Mouse (Mus musculus): ENCODE measurements at regions not wholly inside any gene's neighbourhood (a gene's known extent, or its start where the extent isn't known, plus 50 kb on each side); places are given as distances from the start of the nearest gene placed in this dataset.
A peak's percentile ranks its signal among the peaks of the same experiment; 100 is the strongest.

GRCm38 (mm10) chr3:34908489-34908888 lies 258.3 kb downstream of the Sox2 start:
- no peaks in the 10 kb centered on the region for H3K36me3 ChIP-seq
- ATAC-seq (ENCODE audit: low FRiP score, low read depth), result no peak
- H3K9me3 ChIP-seq, result no peaks in the 10 kb centered on the region
- no peaks in the 10 kb centered on the region for H3K4me1 ChIP-seq (replicated peaks)
- no peak overlapping the region for H3K27ac ChIP-seq (replicated peaks)
- WGBS, result 91% methylated on average over 5 of the region's 5 CpGs
- no peak overlapping the region for H3K4me3 ChIP-seq
- no peaks in the 10 kb centered on the region for H3K27me3 ChIP-seq
- no peak overlapping the region for H3K9ac ChIP-seq
- no peak overlapping the region for H3K4me2 ChIP-seq

GRCm38 (mm10) chr3:34909350-34909749 lies 259.1 kb downstream of the Sox2 start:
- 89% methylated on average over 3 of the region's 3 CpGs for WGBS
- Histone ChIP-seq H3K9me3 (no peaks in the 10 kb centered on the region), H3K4me2 (no peak overlapping the region), H3K9ac (no peak overlapping the region), H3K4me3 (no peak overlapping the region), H3K36me3 (no peaks in the 10 kb centered on the region), H3K27me3 (no peaks in the 10 kb centered on the region), H3K4me1 (replicated peaks) (no peaks in the 10 kb centered on the region), H3K27ac (replicated peaks) (no peak overlapping the region)
- no peak for ATAC-seq (ENCODE audit: low FRiP score, low read depth)

DNA sequence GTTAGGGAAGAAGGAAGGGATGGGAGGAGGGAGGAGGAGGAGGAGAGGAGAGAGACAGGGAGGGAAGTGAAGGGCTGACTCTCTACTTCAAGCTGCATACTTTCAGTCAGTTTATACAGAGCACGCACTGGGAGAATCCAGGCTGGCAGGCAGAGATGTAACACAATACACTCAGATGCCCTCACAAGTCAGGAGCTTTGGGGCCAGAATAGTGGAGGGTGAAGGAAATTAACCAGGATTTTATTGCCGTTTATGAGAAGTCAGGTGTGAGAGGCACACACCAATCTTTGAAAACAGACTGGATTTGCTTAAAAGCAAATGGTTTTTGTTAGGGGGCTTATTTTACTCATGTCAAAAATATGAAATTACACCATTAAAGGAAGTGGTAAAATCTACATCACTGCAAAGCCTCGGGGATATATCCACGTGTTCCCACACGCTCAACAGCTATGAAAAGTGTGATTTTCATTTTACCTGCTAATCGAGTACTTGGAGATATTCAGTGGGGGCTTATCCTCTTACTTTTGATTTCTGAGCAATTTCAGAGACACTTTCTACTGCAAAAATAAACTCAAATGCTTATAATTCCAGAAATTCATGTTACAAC lies 268.2 kb downstream of the Sox2 start:
- ATAC-seq (ENCODE audit: low FRiP score, low read depth), result no peak
- no peaks in the 10 kb centered on the region for H3K4me1 ChIP-seq (replicated peaks)
- WGBS, result 65% methylated on average over 6 of the region's 6 CpGs
- H3K27ac ChIP-seq (replicated peaks), result no peak overlapping the region
- H3K27me3 ChIP-seq, result no peaks in the 10 kb centered on the region
- no peak overlapping the region for H3K4me3 ChIP-seq
- H3K9me3 ChIP-seq, result no peaks in the 10 kb centered on the region
- no peak overlapping the region for H3K9ac ChIP-seq
- no peak overlapping the region for H3K4me2 ChIP-seq
- H3K36me3 ChIP-seq, result no peaks in the 10 kb centered on the region

- H3K27me3 ChIP-seq, result no peaks in the 10 kb centered on the region
- no peaks in the 10 kb centered on the region for H3K9me3 ChIP-seq
- H3K27ac ChIP-seq (replicated peaks), result no peak overlapping the region
- H3K4me3 ChIP-seq, result no peak overlapping the region
- no peak for ATAC-seq (ENCODE audit: low FRiP score, low read depth)
- H3K4me1 ChIP-seq (replicated peaks), result no peaks in the 10 kb centered on the region
- no peak overlapping the region for H3K4me2 ChIP-seq
- H3K36me3 ChIP-seq, result no peaks in the 10 kb centered on the region
- 78% methylated on average over 5 of the region's 5 CpGs for WGBS
- no peak overlapping the region for H3K9ac ChIP-seq
Observed at GRCm38 (mm10) chr3:34920497-34920896, 270.3 kb downstream of the Sox2 start.

- no peak overlapping the region for H3K4me3 ChIP-seq
- peak; percentile 59; the same call in 1 of the 2 replicates for ATAC-seq (ENCODE audit: low FRiP score, low read depth)
- H3K27me3 ChIP-seq, result no peaks in the 10 kb centered on the region
- 23% methylated on average over 3 of the region's 3 CpGs for WGBS
- H3K4me2 ChIP-seq, result no peak overlapping the region
- H3K9me3 ChIP-seq, result no peaks in the 10 kb centered on the region
- no peaks in the 10 kb centered on the region for H3K36me3 ChIP-seq
- no peak overlapping the region for H3K9ac ChIP-seq
- H3K27ac ChIP-seq (replicated peaks), result no peak overlapping the region
- 0 out of 2 replicates have a peak, but pooled peaks cover 2% of the 10 kb centered on the region for H3K4me1 ChIP-seq (replicated peaks)
Observed at GRCm38 (mm10) chr3:34949867-34950266, 299.7 kb downstream of the Sox2 start.

DNA sequence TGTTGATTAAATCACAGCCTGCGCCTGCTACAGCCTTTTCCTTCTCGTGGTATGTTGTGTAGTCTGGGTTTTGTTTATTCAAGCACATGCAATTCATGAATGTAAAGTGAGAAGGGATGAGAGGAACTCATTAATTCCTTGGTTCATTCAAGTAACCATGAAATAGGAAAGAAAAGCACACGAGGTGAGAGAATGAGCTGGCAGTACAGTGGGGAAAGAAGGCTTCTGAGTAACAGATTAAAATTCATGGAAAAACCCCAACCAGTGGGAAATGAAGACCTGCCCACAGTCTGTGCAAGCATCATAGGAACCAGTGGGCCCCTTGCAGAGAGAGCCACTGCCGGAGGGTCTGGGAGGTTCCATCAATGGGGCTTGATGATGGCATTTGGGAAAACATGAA lies 306.0 kb downstream of the Sox2 start:
- H3K9ac ChIP-seq, result no peak overlapping the region
- no peak overlapping the region for H3K4me3 ChIP-seq
- H3K4me2 ChIP-seq, result no peak overlapping the region
- 35% methylated on average over 4 of the region's 4 CpGs for WGBS
- H3K36me3 ChIP-seq, result no peaks in the 10 kb centered on the region
- H3K4me1 ChIP-seq (replicated peaks), result peaks cover 4% of the 10 kb centered on the region; the same call in 1 of the 2 replicates
- no peak overlapping the region for H3K27ac ChIP-seq (replicated peaks)
- ATAC-seq (ENCODE audit: low FRiP score, low read depth), result no peak
- H3K9me3 ChIP-seq, result no peaks in the 10 kb centered on the region
- H3K27me3 ChIP-seq, result no peaks in the 10 kb centered on the region

DNA sequence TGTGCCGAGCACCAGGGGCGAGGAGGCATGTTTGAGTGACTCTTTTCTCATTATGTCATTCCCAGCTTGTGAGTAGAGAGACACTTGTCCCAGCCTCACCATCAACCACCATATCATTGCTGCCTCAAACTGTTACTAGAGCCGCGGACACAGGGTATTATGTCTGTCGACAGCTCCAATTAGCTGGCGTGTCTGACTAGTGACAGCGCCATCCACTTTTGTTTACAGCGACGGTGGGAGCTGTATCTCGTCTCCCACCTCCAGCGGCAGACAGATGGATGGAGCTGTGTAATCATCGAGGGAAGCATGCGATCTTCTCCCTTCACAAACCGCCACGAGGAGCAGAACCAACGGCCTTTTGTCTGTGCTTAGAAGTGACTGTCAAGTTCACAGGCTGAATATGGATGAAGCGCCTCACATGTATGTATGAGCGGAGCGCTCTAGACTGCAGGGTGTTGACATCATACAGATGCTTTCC lies 308.9 kb downstream of the Sox2 start:
- H3K9me3 ChIP-seq, result no peaks in the 10 kb centered on the region
- no peak overlapping the region; the same call in 1 of the 2 replicates for H3K4me3 ChIP-seq
- H3K4me1 ChIP-seq (replicated peaks), result peaks cover 4% of the 10 kb centered on the region; the same call in 1 of the 2 replicates
- peak overlapping the region; percentile 48 for H3K4me2 ChIP-seq
- no peak overlapping the region for H3K27ac ChIP-seq (replicated peaks)
- no peaks in the 10 kb centered on the region for H3K27me3 ChIP-seq
- 32% methylated on average over 19 of the region's 19 CpGs for WGBS
- peak overlapping the region; percentile 6; the same call in 1 of the 2 replicates for H3K9ac ChIP-seq
- H3K36me3 ChIP-seq, result no peaks in the 10 kb centered on the region
- peak; percentile 64 for ATAC-seq (ENCODE audit: low FRiP score, low read depth)

GRCm38 (mm10) chr3:34966442-34966841 lies 316.2 kb downstream of the Sox2 start:
- Histone ChIP-seq H3K4me3 (no peak overlapping the region), H3K27ac (replicated peaks) (no peak overlapping the region), H3K4me2 (no peak overlapping the region), H3K27me3 (no peaks in the 10 kb centered on the region), H3K36me3 (no peaks in the 10 kb centered on the region), H3K9ac (no peak overlapping the region), H3K9me3 (no peaks in the 10 kb centered on the region), H3K4me1 (replicated peaks) (peaks cover 7% of the 10 kb centered on the region; the same call in 1 of the 2 replicates)
- no peak for ATAC-seq (ENCODE audit: low FRiP score, low read depth)
- WGBS, result 26% methylated on average over 6 of the region's 6 CpGs

DNA sequence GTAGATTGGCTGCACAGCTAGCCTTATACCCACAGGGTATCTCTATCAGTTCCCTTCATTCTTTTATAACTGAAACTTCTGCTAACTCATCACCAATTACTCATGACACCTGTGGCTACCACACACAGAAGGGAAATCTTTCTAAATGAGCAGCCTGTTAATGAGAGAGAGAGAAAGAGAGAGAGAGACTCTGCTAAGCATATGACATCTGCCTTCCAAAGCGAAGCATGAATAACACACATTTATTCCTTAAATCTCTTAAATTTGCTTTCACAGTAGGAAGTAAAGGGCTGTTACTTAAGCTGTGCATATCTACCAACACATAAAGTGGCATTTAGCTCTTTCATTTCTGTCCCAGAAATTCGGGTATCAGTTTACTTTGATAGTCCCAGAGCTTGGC lies 317.7 kb downstream of the Sox2 start:
- Histone ChIP-seq H3K9ac (no peak overlapping the region), H3K4me1 (replicated peaks) (peaks cover 7% of the 10 kb centered on the region; the same call in 1 of the 2 replicates), H3K27ac (replicated peaks) (no peak overlapping the region), H3K4me2 (no peak overlapping the region), H3K36me3 (no peaks in the 10 kb centered on the region), H3K9me3 (no peaks in the 10 kb centered on the region), H3K27me3 (no peaks in the 10 kb centered on the region), H3K4me3 (no peak overlapping the region)
- WGBS, result 73% methylated on average over 2 of the region's 2 CpGs
- no peak for ATAC-seq (ENCODE audit: low FRiP score, low read depth)

DNA sequence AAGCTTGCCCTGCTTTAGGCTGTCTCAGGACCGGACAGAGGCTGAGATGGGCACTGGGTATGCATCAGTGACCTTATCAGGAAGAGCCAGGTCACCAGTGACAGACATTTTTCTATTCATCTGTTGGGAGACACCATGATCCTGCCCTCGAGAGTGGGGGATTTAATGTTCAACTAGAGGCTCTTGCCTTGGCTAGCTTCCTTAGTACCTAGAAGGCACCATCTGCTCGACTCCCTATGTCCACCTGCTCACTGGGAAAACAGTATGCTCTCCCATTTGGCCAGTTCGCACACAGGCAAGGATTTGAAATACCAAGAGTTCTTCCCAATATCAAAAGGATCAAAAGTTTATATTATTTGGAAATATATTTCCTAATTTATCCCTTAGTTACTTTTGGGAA lies 321.3 kb downstream of the Sox2 start:
- WGBS, result 83% methylated on average over 4 of the region's 4 CpGs
- H3K27ac ChIP-seq (replicated peaks), result no peak overlapping the region
- ATAC-seq (ENCODE audit: low FRiP score, low read depth), result no peak
- no peak overlapping the region for H3K4me2 ChIP-seq
- no peaks in the 10 kb centered on the region for H3K9me3 ChIP-seq
- no peaks in the 10 kb centered on the region for H3K36me3 ChIP-seq
- no peaks in the 10 kb centered on the region for H3K27me3 ChIP-seq
- H3K9ac ChIP-seq, result no peak overlapping the region
- H3K4me3 ChIP-seq, result no peak overlapping the region
- peaks cover 5% of the 10 kb centered on the region; the same call in 1 of the 2 replicates for H3K4me1 ChIP-seq (replicated peaks)

GRCm38 (mm10) chr3:34974371-34974770 lies 324.2 kb downstream of the Sox2 start:
- 39% methylated on average over 7 of the region's 7 CpGs for WGBS
- ATAC-seq (ENCODE audit: low FRiP score, low read depth), result peak; percentile 69; the same call in 1 of the 2 replicates
- no peaks in the 10 kb centered on the region for H3K9me3 ChIP-seq
- H3K4me1 ChIP-seq (replicated peaks), result 0 out of 2 replicates have a peak, but pooled peaks cover 4% of the 10 kb centered on the region
- H3K36me3 ChIP-seq, result no peaks in the 10 kb centered on the region
- H3K4me3 ChIP-seq, result no peak overlapping the region
- no peak overlapping the region for H3K4me2 ChIP-seq
- H3K27me3 ChIP-seq, result no peaks in the 10 kb centered on the region
- no peak overlapping the region for H3K9ac ChIP-seq
- no peak overlapping the region for H3K27ac ChIP-seq (replicated peaks)

Data from hindbrain, embryonic 15.5 days (tissue).